Mouse (Mus musculus) urinary bladder, adult 2 months (tissue): ENCODE measurements at regions not wholly inside any gene's neighbourhood (a gene's known extent, or its start where the extent isn't known, plus 50 kb on each side); places are given as distances from the start of the nearest gene placed in this dataset.

ENCODE experiments used
- DNase-seq: peaks from one replicate; pipeline ENCODE4 v3.0.0; 2022; ENCODE audit warnings: low spot score

- DNase-seq, result no peak
Observed at GRCm38 (mm10) chr12:77135661-77136060, 102.3 kb upstream of the Fut8 start.

- no peak for DNase-seq
Observed at GRCm38 (mm10) chr12:77135067-77135466, 102.9 kb upstream of the Fut8 start.

- no peak for DNase-seq
Observed at GRCm38 (mm10) chr12:77134306-77135010, 103.5 kb upstream of the Fut8 start.

- DNase-seq, result no peak
Observed at GRCm38 (mm10) chr12:77133465-77134305, 104.2 kb upstream of the Fut8 start.

GRCm38 (mm10) chr12:77131328-77131727, 106.6 kb upstream of the Fut8 start:
- DNase-seq, result no peak

- DNase-seq, result no peak
Observed at GRCm38 (mm10) chr12:77130526-77130925, 107.4 kb upstream of the Fut8 start.

- no peak for DNase-seq
Observed at GRCm38 (mm10) chr12:77124267-77124666, 113.7 kb upstream of the Fut8 start.

GRCm38 (mm10) chr12:77113516-77113915, 124.4 kb upstream of the Fut8 start:
- no peak for DNase-seq

- DNase-seq, result no peak
Observed at GRCm38 (mm10) chr12:77112133-77112532, 125.8 kb upstream of the Fut8 start.

- no peak for DNase-seq
Observed at GRCm38 (mm10) chr12:77107251-77107650, 130.7 kb upstream of the Fut8 start.

- no peak for DNase-seq
Observed at GRCm38 (mm10) chr12:77105887-77106600, 131.9 kb upstream of the Fut8 start.

- no peak for DNase-seq
Observed at GRCm38 (mm10) chr12:77100482-77100881, 137.4 kb upstream of the Fut8 start.

GRCm38 (mm10) chr12:77099521-77099920, 137.5 kb upstream of the Max start:
- no peak for DNase-seq

GRCm38 (mm10) chr12:77098821-77099220, 136.8 kb upstream of the Max start:
- DNase-seq, result no peak

- no peak for DNase-seq
Observed at GRCm38 (mm10) chr12:77097831-77098230, 135.8 kb upstream of the Max start.

- DNase-seq, result no peak
Observed at GRCm38 (mm10) chr12:77096461-77096860, 134.5 kb upstream of the Max start.

GRCm38 (mm10) chr12:77094999-77095915, 133.3 kb upstream of the Max start:
- DNase-seq, result no peak

- no peak for DNase-seq
Observed at GRCm38 (mm10) chr12:77094168-77094567, 132.2 kb upstream of the Max start.

- DNase-seq, result no peak
Observed at GRCm38 (mm10) chr12:77092741-77093140, 130.7 kb upstream of the Max start.

- no peak for DNase-seq
Observed at GRCm38 (mm10) chr12:77092143-77092542, 130.1 kb upstream of the Max start.

GRCm38 (mm10) chr12:77091700-77092099, 129.7 kb upstream of the Max start:
- DNase-seq, result no peak
